Mouse (Mus musculus): ENCODE results near the gene Bcap31. TPM values are rescaled to one million over a fixed set of nuclear protein-coding genes. Genes with fewer than 3 reads are reported as not detected.

Gene Bcap31
- polyA plus RNA-seq, 1 experiment from 2014 or later = 301 TPM

GRCm38 (mm10) chrX:73663143-73663542 is 52.8 kb downstream of the Bcap31 start:
- Histone ChIP-seq H3K27me3 (ENCODE audit: control insufficient read depth, insufficient read depth, low read depth, low read length) (no peaks in the 10 kb centered on the region), H3K4me2 (ENCODE audit: low read depth, low read length) (no peak overlapping the region), H3K36me3 (ENCODE audit: control insufficient read depth, insufficient read depth, low read length) (no peaks in the 10 kb centered on the region), H3K27ac (ENCODE audit: low read length) (no peak overlapping the region), H3K9ac (ENCODE audit: low read length) (no peak overlapping the region), H3K4me1 (replicated peaks; ENCODE audit: control insufficient read depth, insufficient read depth, low read length) (no peaks in the 10 kb centered on the region), H3K9me3 (ENCODE audit: control insufficient read depth, low read length) (no peaks in the 10 kb centered on the region), H3K4me3 (ENCODE audit: low read length) (no peak overlapping the region)
- no peak for ATAC-seq (ENCODE audit: low read depth)

GRCm38 (mm10) chrX:73660284-73660665 is 55.7 kb downstream of the Bcap31 start:
- ATAC-seq (ENCODE audit: low read depth) = no peak
- Histone ChIP-seq H3K36me3 (ENCODE audit: control insufficient read depth, insufficient read depth, low read length) (no peaks in the 10 kb centered on the region), H3K27me3 (ENCODE audit: control insufficient read depth, insufficient read depth, low read depth, low read length) (no peaks in the 10 kb centered on the region), H3K27ac (ENCODE audit: low read length) (no peak overlapping the region), H3K9me3 (ENCODE audit: control insufficient read depth, low read length) (no peaks in the 10 kb centered on the region), H3K4me2 (ENCODE audit: low read depth, low read length) (peak overlapping the region; percentile 71), H3K4me1 (replicated peaks; ENCODE audit: control insufficient read depth, insufficient read depth, low read length) (no peaks in the 10 kb centered on the region), H3K4me3 (ENCODE audit: low read length) (peak overlapping the region; percentile 50), H3K9ac (ENCODE audit: low read length) (peak overlapping the region; percentile 64)
- 63% methylated on average over 3 of the region's 3 CpGs for WGBS

- no peak within 1 kb of the TSS for H3K27ac ChIP-seq (ENCODE audit: low read length)
- H3K9ac ChIP-seq (ENCODE audit: low read length) = peak within 1 kb of the TSS; percentile 64
- peak within 1 kb of the TSS; percentile 50 for H3K4me3 ChIP-seq (ENCODE audit: low read length)
- no peaks in the 10 kb centered on the region for H3K36me3 ChIP-seq (ENCODE audit: control insufficient read depth, insufficient read depth, low read length)
- peak; percentile 45 for ATAC-seq (ENCODE audit: low read depth)
- WGBS = 13% methylated on average over 24 of the region's 57 CpGs
- no peaks in the 10 kb centered on the region for H3K9me3 ChIP-seq (ENCODE audit: control insufficient read depth, low read length)
- H3K4me1 ChIP-seq (replicated peaks; ENCODE audit: control insufficient read depth, insufficient read depth, low read length) = no peaks in the 10 kb centered on the region
- H3K4me2 ChIP-seq (ENCODE audit: low read depth, low read length) = peak within 1 kb of the TSS; percentile 71
- H3K27me3 ChIP-seq (ENCODE audit: control insufficient read depth, insufficient read depth, low read depth, low read length) = no peaks in the 10 kb centered on the region
These were observed 56.2 kb downstream of the Bcap31 start, which contains the start of gene Pnck for GRCm38 (mm10) chrX:73659575-73660283. Gene Pnck (minus strand): TSS chrX:73660117.

GRCm38 (mm10) chrX:73658936-73659574 is 56.9 kb downstream of the Bcap31 start:
- Histone ChIP-seq H3K27ac (ENCODE audit: low read length) (no peak overlapping the region), H3K9me3 (ENCODE audit: control insufficient read depth, low read length) (no peaks in the 10 kb centered on the region), H3K27me3 (ENCODE audit: control insufficient read depth, insufficient read depth, low read depth, low read length) (no peaks in the 10 kb centered on the region), H3K4me1 (replicated peaks; ENCODE audit: control insufficient read depth, insufficient read depth, low read length) (no peaks in the 10 kb centered on the region), H3K9ac (ENCODE audit: low read length) (peak overlapping the region; percentile 64; the same call in 1 of the 2 replicates), H3K4me3 (ENCODE audit: low read length) (peak overlapping the region; percentile 50), H3K36me3 (ENCODE audit: control insufficient read depth, insufficient read depth, low read length) (no peaks in the 10 kb centered on the region), H3K4me2 (ENCODE audit: low read depth, low read length) (peak overlapping the region; percentile 71)
- WGBS = 53% methylated on average over 12 of the region's 13 CpGs
- peak; percentile 31; the same call in 1 of the 2 replicates for ATAC-seq (ENCODE audit: low read depth)

- Histone ChIP-seq H3K27ac (ENCODE audit: low read length) (no peak overlapping the region), H3K9me3 (ENCODE audit: control insufficient read depth, low read length) (no peaks in the 10 kb centered on the region), H3K36me3 (ENCODE audit: control insufficient read depth, insufficient read depth, low read length) (no peaks in the 10 kb centered on the region), H3K4me1 (replicated peaks; ENCODE audit: control insufficient read depth, insufficient read depth, low read length) (no peaks in the 10 kb centered on the region), H3K27me3 (ENCODE audit: control insufficient read depth, insufficient read depth, low read depth, low read length) (no peaks in the 10 kb centered on the region), H3K9ac (ENCODE audit: low read length) (no peak overlapping the region), H3K4me3 (ENCODE audit: low read length) (no peak overlapping the region), H3K4me2 (ENCODE audit: low read depth, low read length) (no peak overlapping the region)
- no peak for ATAC-seq (ENCODE audit: low read depth)
- 43% methylated on average over 7 of the region's 7 CpGs for WGBS
These were observed 57.6 kb downstream of the Bcap31 start for GRCm38 (mm10) chrX:73658391-73658790.

GRCm38 (mm10) chrX:73655529-73655928 is 60.4 kb downstream of the Bcap31 start:
- H3K27me3 ChIP-seq (ENCODE audit: control insufficient read depth, insufficient read depth, low read depth, low read length) = no peaks in the 10 kb centered on the region
- no peak overlapping the region for H3K9ac ChIP-seq (ENCODE audit: low read length)
- H3K4me3 ChIP-seq (ENCODE audit: low read length) = no peak overlapping the region
- no peak overlapping the region for H3K27ac ChIP-seq (ENCODE audit: low read length)
- WGBS = 51% methylated on average over 3 of the region's 3 CpGs
- H3K4me1 ChIP-seq (replicated peaks; ENCODE audit: control insufficient read depth, insufficient read depth, low read length) = no peaks in the 10 kb centered on the region
- H3K9me3 ChIP-seq (ENCODE audit: control insufficient read depth, low read length) = no peaks in the 10 kb centered on the region
- no peak overlapping the region for H3K4me2 ChIP-seq (ENCODE audit: low read depth, low read length)
- 0 out of 2 replicates have a peak, but pooled peaks have one; percentile 24 for ATAC-seq (ENCODE audit: low read depth)
- no peaks in the 10 kb centered on the region for H3K36me3 ChIP-seq (ENCODE audit: control insufficient read depth, insufficient read depth, low read length)

GRCm38 (mm10) chrX:73654177-73654576 is 61.8 kb downstream of the Bcap31 start:
- Histone ChIP-seq H3K4me3 (ENCODE audit: low read length) (no peak overlapping the region), H3K9me3 (ENCODE audit: control insufficient read depth, low read length) (no peaks in the 10 kb centered on the region), H3K4me2 (ENCODE audit: low read depth, low read length) (no peak overlapping the region), H3K4me1 (replicated peaks; ENCODE audit: control insufficient read depth, insufficient read depth, low read length) (no peaks in the 10 kb centered on the region), H3K36me3 (ENCODE audit: control insufficient read depth, insufficient read depth, low read length) (no peaks in the 10 kb centered on the region), H3K27ac (ENCODE audit: low read length) (no peak overlapping the region), H3K27me3 (ENCODE audit: control insufficient read depth, insufficient read depth, low read depth, low read length) (no peaks in the 10 kb centered on the region), H3K9ac (ENCODE audit: low read length) (no peak overlapping the region)
- peak; percentile 62 for ATAC-seq (ENCODE audit: low read depth)
- 19% methylated on average over 6 of the region's 6 CpGs for WGBS

GRCm38 (mm10) chrX:73653392-73653791 is 62.6 kb downstream of the Bcap31 start:
- Histone ChIP-seq H3K27me3 (ENCODE audit: control insufficient read depth, insufficient read depth, low read depth, low read length) (no peaks in the 10 kb centered on the region), H3K27ac (ENCODE audit: low read length) (no peak overlapping the region), H3K4me3 (ENCODE audit: low read length) (no peak overlapping the region), H3K4me1 (replicated peaks; ENCODE audit: control insufficient read depth, insufficient read depth, low read length) (no peaks in the 10 kb centered on the region), H3K4me2 (ENCODE audit: low read depth, low read length) (no peak overlapping the region), H3K9me3 (ENCODE audit: control insufficient read depth, low read length) (no peaks in the 10 kb centered on the region), H3K9ac (ENCODE audit: low read length) (no peak overlapping the region), H3K36me3 (ENCODE audit: control insufficient read depth, insufficient read depth, low read length) (no peaks in the 10 kb centered on the region)
- ATAC-seq (ENCODE audit: low read depth) = no peak
- WGBS = 72% methylated on average over 6 of the region's 6 CpGs

- H3K27me3 ChIP-seq (ENCODE audit: control insufficient read depth, insufficient read depth, low read depth, low read length) = no peaks in the 10 kb centered on the region
- no peak for ATAC-seq (ENCODE audit: low read depth)
- H3K36me3 ChIP-seq (ENCODE audit: control insufficient read depth, insufficient read depth, low read length) = no peaks in the 10 kb centered on the region
- no peak overlapping the region for H3K4me3 ChIP-seq (ENCODE audit: low read length)
- no peak overlapping the region for H3K4me2 ChIP-seq (ENCODE audit: low read depth, low read length)
- whole genome bisulfite sequencing = 49% methylated on average over 3 of the region's 3 CpGs
- H3K9me3 ChIP-seq (ENCODE audit: control insufficient read depth, low read length) = no peaks in the 10 kb centered on the region
- no peak overlapping the region for H3K9ac ChIP-seq (ENCODE audit: low read length)
- H3K27ac ChIP-seq (ENCODE audit: low read length) = no peak overlapping the region
- H3K4me1 ChIP-seq (replicated peaks; ENCODE audit: control insufficient read depth, insufficient read depth, low read length) = no peaks in the 10 kb centered on the region
These were observed 65.1 kb downstream of the Bcap31 start for GRCm38 (mm10) chrX:73650869-73651268.

Data from lung, embryonic 16.5 days (tissue).